Mouse (Mus musculus) G1E (cell line): ENCODE data around the gene Dpf3. TPM values are rescaled to one million over a fixed set of nuclear protein-coding genes. Genes with fewer than 3 reads are reported as not detected.

Source experiments
- ATAC-seq: 2 replicates; pipeline ENCODE4 v1.8.0; 2016; ENCODE audit warnings: mild to moderate bottlenecking; ENCODE audit not compliant: insufficient number of reproducible peaks, poor library complexity, low FRiP score, severe bottlenecking; ENCODE audit errors: extremely low read depth
- DNase-seq: peaks from one replicate; pipeline ENCODE4 v3.0.0; 2012; ENCODE audit warnings: low spot score
- H3K27me3 ChIP-seq: 2 replicates; pipeline ENCODE4 v1.6.1; 2012; ENCODE audit warnings: mild to moderate bottlenecking, low read length, inconsistent platforms; ENCODE audit not compliant: insufficient read depth
- H3K36me3 ChIP-seq: replicated peaks from 2 replicates; pipeline ENCODE3; 2012; ENCODE audit warnings: mild to moderate bottlenecking, inconsistent platforms
- H3K4me1 ChIP-seq: 2 replicates; pipeline ENCODE4 v1.6.1; 2012; ENCODE audit warnings: low read depth, low read length, inconsistent platforms, mixed read lengths; ENCODE audit not compliant: insufficient read depth
- H3K4me3 ChIP-seq: 2 replicates; pipeline ENCODE4 v1.5.1; 2012; ENCODE audit warnings: low read depth, mild to moderate bottlenecking, inconsistent platforms, low read length, moderate library complexity, mixed read lengths
- H3K9me3 ChIP-seq: replicated peaks from 2 replicates; pipeline ENCODE4 v1.6.1; 2012; ENCODE audit warnings: inconsistent platforms
- CTCF ChIP-seq: IDR thresholded peaks from 2 replicates; pipeline ENCODE4 v1.5.1; 2012; ENCODE audit warnings: low read depth, low read length, inconsistent platforms, mixed read lengths
- GATA1 ChIP-seq: IDR thresholded peaks from 2 replicates; pipeline ENCODE4 v1.6.1; 2012; ENCODE audit warnings: borderline replicate concordance, low read length, inconsistent platforms, mixed read lengths
- GATA2 ChIP-seq: IDR thresholded peaks from 2 replicates; pipeline ENCODE4 v1.6.1; 2012; ENCODE audit warnings: low read depth, low read length, inconsistent platforms, borderline replicate concordance
- POLR2AphosphoS5 ChIP-seq: IDR thresholded peaks from 2 replicates; pipeline ENCODE4 v1.6.1; 2012; ENCODE audit warnings: low read depth, low read length, inconsistent platforms; ENCODE audit not compliant: insufficient replicate concordance
- TAL1 ChIP-seq: conservative IDR thresholded peaks from 2 replicates; pipeline ENCODE4 v1.6.1; 2012; ENCODE audit warnings: low read depth, low read length, inconsistent platforms, mixed read lengths
- polyA plus RNA-seq: library from polyadenylated mRNA; stranded (reverse); fragments of >175 nt; gene quantifications from 2 replicates; pipeline ENCODE4 v1.2.3, GENCODE M21; 2012
- total RNA-seq, 2 experiments: library from RNA; stranded (forward) in 1 of 2; stranded (reverse) in 1 of 2; fragments of 200-1000 nt in 1 of 2; fragments of >200 nt in 1 of 2; fragmentation: Nextera tagmentation in 1 of 2; gene quantifications; 2 replicates each; pipeline ENCODE4 v1.2.3; 2014 to 2017

Gene Dpf3
- total and polyA plus RNA-seq, 3 experiments: 8.1 to 19.7 (median 12.8) TPM

GRCm38 (mm10) chr12:83495248-83495960, 7.9 kb upstream of the Dpf3 start:
- Histone ChIP-seq H3K27me3 (peaks cover 53% of the 10 kb centered on the region), H3K9me3 (peaks cover 7% of the 10 kb centered on the region), H3K36me3 (no peaks in the 10 kb centered on the region), H3K4me1 (peaks cover 33% of the 10 kb centered on the region), H3K4me3 (no peak overlapping the region)
- no peak for ATAC-seq
- TF ChIP-seq GATA1: no peak
- no peak for TF ChIP-seq TAL1
- TF ChIP-seq CTCF: no peak
- no peak for TF ChIP-seq POLR2AphosphoS5
- TF ChIP-seq GATA2: no peak
- DNase-seq: no peak

- H3K9me3 ChIP-seq: peaks cover 7% of the 10 kb centered on the region
- no peaks in the 10 kb centered on the region for H3K36me3 ChIP-seq
- no peak for ATAC-seq
- H3K4me1 ChIP-seq: peaks cover 21% of the 10 kb centered on the region
- no peak overlapping the region for H3K4me3 ChIP-seq
- no peak for DNase-seq
- TF ChIP-seq TAL1 (no peak), GATA1 (no peak), CTCF (no peak), POLR2AphosphoS5 (no peak), GATA2 (no peak)
- peaks cover 50% of the 10 kb centered on the region for H3K27me3 ChIP-seq
Measured at GRCm38 (mm10) chr12:83494196-83494595, 6.7 kb upstream of the Dpf3 start.

GRCm38 (mm10) chr12:83492808-83493207, 5.3 kb upstream of the Dpf3 start:
- Histone ChIP-seq H3K9me3 (peaks cover 7% of the 10 kb centered on the region), H3K27me3 (peaks cover 43% of the 10 kb centered on the region), H3K4me1 (peaks cover 32% of the 10 kb centered on the region), H3K4me3 (no peak overlapping the region), H3K36me3 (no peaks in the 10 kb centered on the region)
- ATAC-seq (no peak), DNase-seq (no peak)
- no peak for TF ChIP-seq TAL1
- no peak for TF ChIP-seq POLR2AphosphoS5
- TF ChIP-seq GATA2: no peak
- no peak for TF ChIP-seq CTCF
- no peak for TF ChIP-seq GATA1

GRCm38 (mm10) chr12:83491609-83492008, 4.1 kb upstream of the Dpf3 start:
- peaks cover 7% of the 10 kb centered on the region for H3K9me3 ChIP-seq
- H3K4me3 ChIP-seq: no peak overlapping the region
- no peaks in the 10 kb centered on the region for H3K36me3 ChIP-seq
- ATAC-seq (no peak), DNase-seq (no peak)
- H3K4me1 ChIP-seq: peaks cover 38% of the 10 kb centered on the region
- peaks cover 43% of the 10 kb centered on the region for H3K27me3 ChIP-seq
- no peak for TF ChIP-seq TAL1
- peak; percentile 63 for TF ChIP-seq CTCF
- no peak for TF ChIP-seq GATA2

GRCm38 (mm10) chr12:83489748-83490147, 2.2 kb upstream of the Dpf3 start:
- H3K36me3 ChIP-seq: no peaks in the 10 kb centered on the region
- H3K4me3 ChIP-seq: no peak overlapping the region
- no peak for DNase-seq
- H3K9me3 ChIP-seq: peaks cover 7% of the 10 kb centered on the region
- H3K27me3 ChIP-seq: peaks cover 46% of the 10 kb centered on the region
- no peak for TF ChIP-seq TAL1
- TF ChIP-seq CTCF: no peak; the same call in 1 of the 2 replicates
- TF ChIP-seq GATA2: no peak
- no peak for ATAC-seq
- H3K4me1 ChIP-seq: peaks cover 40% of the 10 kb centered on the region

GRCm38 (mm10) chr12:83488211-83488941, 860 bp upstream of the Dpf3 start:
- peak; percentile 45 for DNase-seq
- H3K36me3 ChIP-seq: no peaks in the 10 kb centered on the region
- ATAC-seq: no peak
- TF ChIP-seq POLR2AphosphoS5 (no peak), GATA1 (no peak), GATA2 (no peak), TAL1 (no peak), CTCF (no peak)
- H3K27me3 ChIP-seq: peaks cover 38% of the 10 kb centered on the region
- peaks cover 7% of the 10 kb centered on the region for H3K9me3 ChIP-seq
- H3K4me1 ChIP-seq: peaks cover 50% of the 10 kb centered on the region
- H3K4me3 ChIP-seq: peak overlapping the region; percentile 84
